Mouse (Mus musculus) heart, embryonic 14.5 days (tissue): ENCODE measurements at regions not wholly inside any gene's neighbourhood (a gene's known extent, or its start where the extent isn't known, plus 50 kb on each side); places are given as distances from the start of the nearest gene placed in this dataset. TPM values are rescaled to one million over a fixed set of nuclear protein-coding genes. Genes with fewer than 3 reads are reported as not detected.

Experiments used
- microRNA-seq: library from miRNA; unstranded; fragments of <30 nt; microRNA quantifications from one replicate; pipeline ENCODE4, GENCODE M21; 2016

Small RNAs in the stretch of these regions (microRNA-seq; reads per million reads assigned to microRNA genes)
- gene Gm44303 = not detected
